Mouse (Mus musculus) thymus, postnatal 25 days (tissue): Measurements from ENCODE around the gene Edrf1.
"Not testable (repeated sequence)": the region's sequence is repeated elsewhere in the genome, so short reads cannot be mapped to it uniquely, and the experiment has no call there.

Experiments used
- DNase-seq: peaks from one replicate; pipeline ENCODE4 v3.0.0; 2022

Gene Edrf1

GRCm38 (mm10) chr7:133662467-133662866, 25.1 kb downstream of the Edrf1 start:
- DNase-seq: no peak

GRCm38 (mm10) chr7:133669071-133669470, 31.7 kb downstream of the Edrf1 start:
- DNase-seq: no peak

- no peak for DNase-seq
These were observed 32.6 kb downstream of the Edrf1 start for GRCm38 (mm10) chr7:133669946-133670345.

- DNase-seq: no peak
These were observed 33.5 kb downstream of the Edrf1 start for GRCm38 (mm10) chr7:133670846-133671245.

GRCm38 (mm10) chr7:133676002-133676401, 38.7 kb downstream of the Edrf1 start:
- no peak for DNase-seq

GRCm38 (mm10) chr7:133678716-133679115, 41.4 kb downstream of the Edrf1 start:
- no peak for DNase-seq

- DNase-seq: no peak
These were observed 42.1 kb downstream of the Edrf1 start for GRCm38 (mm10) chr7:133679439-133679838.

GRCm38 (mm10) chr7:133679961-133680360, 42.6 kb downstream of the Edrf1 start, which contains the start of gene Mmp21:
Gene Mmp21 (minus strand): TSS chr7:133680061.
- DNase-seq: no peak

- no peak for DNase-seq
These were observed 46.3 kb downstream of the Edrf1 start for GRCm38 (mm10) chr7:133683626-133684025.

GRCm38 (mm10) chr7:133684110-133684509, 46.8 kb downstream of the Edrf1 start:
- DNase-seq: no peak

- DNase-seq: no peak
These were observed 47.4 kb downstream of the Edrf1 start for GRCm38 (mm10) chr7:133684701-133685100.

GRCm38 (mm10) chr7:133685644-133686043, 48.3 kb downstream of the Edrf1 start:
- DNase-seq: not testable (repeated sequence)

- no peak for DNase-seq
These were observed 60.8 kb downstream of the Edrf1 start for GRCm38 (mm10) chr7:133698021-133698709.

GRCm38 (mm10) chr7:133699885-133700284, 62.5 kb downstream of the Edrf1 start:
- DNase-seq: no peak

GRCm38 (mm10) chr7:133701366-133701765, 64.0 kb downstream of the Edrf1 start:
- no peak for DNase-seq

- no peak for DNase-seq
These were observed 65.0 kb downstream of the Edrf1 start for GRCm38 (mm10) chr7:133702333-133702732.

GRCm38 (mm10) chr7:133703906-133704305, 66.6 kb downstream of the Edrf1 start:
- DNase-seq: no peak

GRCm38 (mm10) chr7:133707301-133707700, 70.0 kb downstream of the Edrf1 start:
- DNase-seq: no peak

GRCm38 (mm10) chr7:133715387-133715786, 78.0 kb downstream of the Edrf1 start:
- no peak for DNase-seq

GRCm38 (mm10) chr7:133718580-133718979, 81.2 kb downstream of the Edrf1 start:
- DNase-seq: no peak

GRCm38 (mm10) chr7:133720616-133721015, 83.3 kb downstream of the Edrf1 start:
- DNase-seq: no peak
